Mouse (Mus musculus) T-helper 17 cell (primary cell): ENCODE measurements around the gene Pmepa1.

Source experiments
- in situ Hi-C, 2 experiments: fragments of 300-600 bp; cut with MboI, MseI; formaldehyde crosslinking; loops; 1 replicate in 1 of 2; 2 replicates in 1 of 2; pipeline ENCODE4 v1.15.1; 2025; ENCODE audit warnings: high pct_unique_total_duplicates in 2 of 2

Pmepa1 gene

DNA sequence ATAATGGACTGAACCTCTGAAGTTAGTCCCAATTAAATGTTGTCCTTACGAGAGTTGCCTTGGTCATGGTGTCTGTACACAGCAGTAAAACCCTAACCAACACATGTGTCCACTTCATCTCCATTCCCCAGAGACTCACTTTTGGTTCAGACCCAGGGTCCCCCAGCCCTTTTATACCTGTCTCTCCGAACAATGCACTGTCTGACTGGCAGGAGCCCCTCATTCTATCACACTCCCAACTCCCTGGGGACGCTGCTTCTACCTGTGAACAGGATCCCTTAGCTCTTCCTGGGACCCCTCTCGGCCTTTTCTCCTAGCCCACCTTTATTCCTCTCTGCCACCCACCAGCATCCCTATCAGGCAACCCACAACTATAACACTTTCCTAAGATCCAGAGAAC lies 81.5 kb downstream of the Pmepa1 start:
- in situ Hi-C loops = no loop called here

DNA sequence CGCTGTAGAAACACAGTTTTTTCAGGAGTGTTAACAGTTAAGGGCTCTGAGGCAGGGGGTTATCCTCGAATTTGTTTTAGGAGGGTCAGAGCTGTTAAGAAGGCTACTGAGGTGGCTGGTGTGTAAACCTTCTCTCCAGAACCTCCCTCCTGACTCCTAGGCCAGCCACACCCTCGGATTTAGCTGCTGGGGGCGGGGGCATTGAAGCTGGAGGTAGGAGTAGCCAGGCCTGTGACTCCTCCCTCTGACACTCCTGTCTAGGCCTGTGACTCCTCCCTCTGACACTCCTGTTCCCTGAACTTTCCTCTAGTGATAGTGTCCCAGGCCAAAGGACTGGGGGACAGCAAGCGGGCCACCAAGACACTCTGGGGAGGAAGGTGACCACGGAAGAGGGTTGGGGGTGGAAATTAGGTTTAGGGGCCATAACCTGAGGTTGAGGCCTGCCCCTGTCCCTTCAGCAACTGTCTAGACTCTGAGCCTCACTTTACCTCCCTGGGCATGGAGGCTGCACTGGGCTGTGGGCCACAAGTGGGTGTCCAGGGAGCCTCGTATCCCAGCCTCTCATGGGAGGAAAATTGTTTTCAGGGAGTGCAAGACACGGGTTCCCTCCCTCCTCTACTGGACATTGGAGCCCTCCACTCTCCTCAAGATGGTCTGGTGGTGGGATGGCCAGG lies 89.0 kb downstream of the Pmepa1 start:
- in situ Hi-C loops = loop anchor here in 1 of 2 experiments (5.0 kb wide), 1 partner anchor 45 kb away; no protein-coding TSS in a partner anchor

DNA sequence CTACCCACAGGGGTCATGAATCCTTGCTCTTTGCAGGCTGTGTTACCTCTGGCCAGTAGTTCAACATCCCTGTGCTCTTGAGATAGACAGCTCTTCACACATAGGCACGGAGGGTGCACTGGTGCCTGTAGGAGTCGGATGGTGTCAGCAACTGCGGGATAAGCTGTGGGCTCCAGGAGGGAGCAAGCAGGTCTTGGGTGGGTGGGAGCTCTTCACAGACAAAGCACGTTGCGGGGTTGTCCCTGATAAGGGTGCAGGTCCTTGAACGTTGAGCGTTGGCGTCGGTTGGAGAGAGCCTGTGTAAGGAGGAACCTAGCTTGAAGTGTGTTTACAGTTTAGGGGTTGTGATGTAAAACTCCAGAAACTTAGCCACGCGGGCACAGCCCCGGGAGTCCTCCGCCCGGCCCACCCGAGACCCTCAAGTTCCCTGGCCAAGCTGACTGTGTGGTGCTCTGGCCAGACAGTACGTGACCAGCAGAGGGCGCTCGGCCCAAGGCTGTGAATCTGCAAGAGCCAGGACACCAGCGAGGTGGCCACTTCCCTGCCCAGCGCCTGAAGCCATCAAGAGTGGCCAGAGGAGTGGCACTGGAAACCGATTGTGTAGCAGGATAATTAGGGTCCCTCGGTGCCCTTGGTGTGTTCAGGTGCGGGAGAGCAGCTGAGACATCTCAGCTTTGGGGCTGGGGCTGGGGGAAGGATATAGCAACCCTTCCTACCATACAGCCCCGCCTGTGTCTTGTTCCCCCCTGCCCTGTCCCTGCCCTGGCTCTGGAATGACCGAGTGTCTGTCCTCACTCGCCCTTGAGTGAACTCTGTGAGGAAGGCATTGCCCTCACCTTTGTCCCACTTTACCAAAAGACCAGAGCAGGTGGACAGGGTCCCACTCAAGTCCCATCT lies 90.0 kb downstream of the Pmepa1 start:
- in situ Hi-C loops = loop anchor here in 1 of 2 experiments (5.0 kb wide), 1 partner anchor 46 kb away; no protein-coding TSS in a partner anchor

DNA sequence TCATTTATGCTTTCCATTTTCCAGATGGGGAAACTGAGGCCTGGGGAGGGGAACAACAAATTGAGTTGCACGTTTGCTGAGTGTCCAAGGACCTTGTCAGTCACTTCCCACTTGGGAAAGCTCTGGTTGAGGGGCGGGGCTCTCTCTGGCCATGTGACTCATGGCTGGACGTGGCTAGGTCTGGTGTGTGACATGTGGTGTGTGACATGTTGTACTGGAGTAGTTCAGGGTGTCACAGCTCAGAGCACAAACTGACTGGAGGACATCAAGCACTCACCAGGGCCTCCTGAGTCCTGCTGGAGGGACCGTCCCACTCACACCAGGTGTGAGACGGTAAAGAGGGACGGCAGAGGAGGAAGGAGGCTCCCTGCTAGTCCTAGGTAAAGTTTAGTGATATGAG lies 91.1 kb downstream of the Pmepa1 start:
- in situ Hi-C loops = loop anchor here in 1 of 2 experiments (5.0 kb wide), 1 partner anchor 47 kb away; no protein-coding TSS in a partner anchor

DNA sequence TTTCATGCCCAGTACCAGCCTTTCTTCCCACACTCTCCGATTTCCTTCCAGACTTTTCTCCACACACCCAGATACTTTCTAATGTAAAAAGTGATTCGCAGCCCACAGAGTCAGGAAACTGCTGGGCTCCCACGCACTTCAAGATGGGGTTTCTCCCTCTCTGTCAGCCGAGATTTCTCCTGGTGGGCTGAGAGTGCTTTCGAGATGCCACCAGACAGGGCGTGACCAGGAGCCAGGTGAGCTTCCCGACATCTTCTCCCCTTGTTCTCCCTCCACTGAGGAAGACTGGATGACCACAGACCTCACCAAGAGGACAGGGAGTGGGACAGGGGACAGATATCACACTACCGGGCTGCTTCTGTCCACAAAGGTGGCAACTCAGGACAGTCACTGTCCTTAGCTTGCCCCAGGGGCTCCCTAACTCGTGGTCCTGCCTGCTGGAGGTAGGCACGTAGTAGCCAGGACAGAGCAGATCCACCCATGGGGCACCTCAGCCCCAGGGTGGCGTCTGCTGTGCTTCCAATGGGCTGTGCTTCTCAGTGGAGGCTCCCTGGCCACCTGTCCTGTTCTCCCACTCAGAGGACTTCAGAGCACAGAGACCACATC lies 91.8 kb downstream of the Pmepa1 start:
- in situ Hi-C loops = loop anchor here (5.0 kb wide), 3 partner anchors 48 to 363 kb away; no protein-coding TSS in a partner anchor

DNA sequence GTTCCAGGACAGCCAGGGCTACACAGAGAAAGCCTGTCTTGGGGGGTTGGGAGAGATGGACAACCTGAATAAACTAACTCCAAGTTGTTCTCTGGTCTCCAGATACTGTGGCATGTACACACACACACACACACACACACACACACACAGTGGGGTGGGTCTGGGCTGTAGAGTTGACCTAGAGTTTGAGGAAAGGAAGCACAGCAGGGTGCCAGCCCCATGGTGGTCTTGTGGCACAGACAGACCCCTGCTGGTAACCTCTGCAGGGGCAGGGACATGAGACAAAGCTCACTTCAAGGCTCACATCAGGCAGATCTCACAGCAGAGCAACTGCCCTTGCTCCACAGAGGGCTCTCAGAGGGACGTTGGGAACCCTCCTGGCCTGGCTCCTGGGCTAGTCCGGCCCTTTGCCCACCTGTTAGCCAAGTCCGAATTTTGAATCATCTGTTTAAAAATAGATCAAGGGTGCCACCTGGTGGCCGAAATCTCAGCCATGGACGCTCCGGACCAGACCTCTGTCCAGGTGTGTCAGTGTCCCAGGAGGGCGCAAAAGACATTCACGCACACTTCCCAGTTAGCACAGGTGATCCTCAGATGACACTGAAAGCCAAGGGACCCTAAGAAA lies 92.4 kb downstream of the Pmepa1 start:
- in situ Hi-C loops = loop anchor here (5.0 kb wide), 2 partner anchors 77 to 363 kb away; no protein-coding TSS in a partner anchor

DNA sequence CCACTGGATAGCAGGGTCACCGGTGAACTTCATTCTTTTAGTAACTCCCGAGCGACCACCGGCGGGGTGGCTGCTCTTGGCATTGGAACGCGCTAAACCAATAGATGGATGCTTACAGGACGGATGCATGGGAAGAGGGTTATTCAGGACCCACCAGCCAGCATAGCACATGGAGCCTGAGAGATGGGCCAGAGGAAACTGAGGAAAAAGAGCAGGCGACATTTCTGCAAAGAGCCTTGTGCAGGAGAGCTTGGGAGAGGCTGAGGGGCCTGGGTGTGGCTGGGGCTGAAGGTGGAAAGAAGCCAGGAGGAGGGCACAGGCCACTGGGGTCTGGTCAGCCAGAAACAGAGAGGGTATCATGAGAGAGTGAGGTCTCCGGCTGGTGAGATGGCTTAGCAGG lies 93.0 kb downstream of the Pmepa1 start:
- in situ Hi-C loops = loop anchor here (5.0 kb wide), 2 partner anchors 76 to 364 kb away; no protein-coding TSS in a partner anchor

DNA sequence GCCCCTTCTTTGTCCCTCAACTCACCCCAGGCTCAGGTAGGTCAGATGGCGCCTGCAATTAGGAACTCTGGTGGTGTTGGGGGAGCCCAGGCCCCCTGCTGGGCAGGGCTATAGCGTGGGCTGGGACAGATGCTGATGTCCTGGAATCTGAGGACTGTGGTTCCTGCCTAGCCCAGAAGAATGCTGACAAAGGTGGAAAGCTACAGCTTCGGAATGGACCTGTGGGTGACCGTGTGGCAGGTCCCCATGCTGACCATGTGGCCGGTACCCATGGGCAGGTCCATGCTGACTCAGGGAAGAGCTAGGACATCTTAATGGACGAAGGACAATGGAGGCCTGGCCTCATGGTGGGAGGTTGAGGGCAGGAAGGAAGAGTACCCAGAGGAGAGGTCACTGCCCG lies 93.5 kb downstream of the Pmepa1 start:
- in situ Hi-C loops = loop anchor here (5.0 kb wide), 2 partner anchors 75 to 365 kb away; no protein-coding TSS in a partner anchor

DNA sequence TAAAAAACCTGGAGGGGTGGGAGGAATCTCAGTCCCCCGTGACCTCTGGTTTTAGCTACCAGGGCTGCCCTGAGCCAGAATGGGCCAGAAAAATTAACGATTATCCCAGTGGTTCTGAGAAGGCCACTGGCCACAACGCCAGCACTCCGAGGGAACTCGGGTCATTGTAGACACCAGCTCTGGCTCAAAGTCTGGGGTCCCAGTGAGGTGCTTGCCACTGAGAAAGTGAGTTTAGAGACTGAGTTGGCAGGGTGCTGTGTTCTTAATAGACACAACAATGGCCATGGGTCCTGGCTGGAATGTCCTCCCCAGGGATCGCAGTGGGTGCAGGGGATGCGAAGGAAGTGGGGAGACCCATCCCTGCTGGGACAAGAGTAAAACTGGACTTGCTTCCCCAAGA lies 94.4 kb downstream of the Pmepa1 start:
- in situ Hi-C loops = loop anchor here (5.0 kb wide), 2 partner anchors 75 to 365 kb away; no protein-coding TSS in a partner anchor

DNA sequence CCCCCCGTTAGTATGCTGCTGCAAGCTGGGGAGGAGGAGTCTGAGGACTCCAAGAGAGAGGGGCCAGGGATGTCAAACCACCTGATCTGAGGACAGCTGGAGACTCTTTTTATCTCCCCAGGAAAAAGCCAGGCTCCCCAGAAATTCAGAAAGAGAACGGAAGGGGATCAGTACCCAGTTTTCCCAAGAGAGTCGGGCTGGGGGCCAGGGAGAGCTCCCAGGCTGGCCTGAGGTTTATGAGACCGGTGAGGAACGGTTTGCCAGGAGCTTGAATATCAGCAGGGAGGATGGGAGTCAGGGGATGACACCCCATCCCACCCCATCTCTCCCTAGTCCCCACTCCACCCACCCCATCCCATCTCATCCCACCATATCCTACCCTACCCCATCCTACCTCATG lies 94.8 kb downstream of the Pmepa1 start:
- in situ Hi-C loops = loop anchor here (5.0 kb wide), 2 partner anchors 74 to 366 kb away; no protein-coding TSS in a partner anchor

DNA sequence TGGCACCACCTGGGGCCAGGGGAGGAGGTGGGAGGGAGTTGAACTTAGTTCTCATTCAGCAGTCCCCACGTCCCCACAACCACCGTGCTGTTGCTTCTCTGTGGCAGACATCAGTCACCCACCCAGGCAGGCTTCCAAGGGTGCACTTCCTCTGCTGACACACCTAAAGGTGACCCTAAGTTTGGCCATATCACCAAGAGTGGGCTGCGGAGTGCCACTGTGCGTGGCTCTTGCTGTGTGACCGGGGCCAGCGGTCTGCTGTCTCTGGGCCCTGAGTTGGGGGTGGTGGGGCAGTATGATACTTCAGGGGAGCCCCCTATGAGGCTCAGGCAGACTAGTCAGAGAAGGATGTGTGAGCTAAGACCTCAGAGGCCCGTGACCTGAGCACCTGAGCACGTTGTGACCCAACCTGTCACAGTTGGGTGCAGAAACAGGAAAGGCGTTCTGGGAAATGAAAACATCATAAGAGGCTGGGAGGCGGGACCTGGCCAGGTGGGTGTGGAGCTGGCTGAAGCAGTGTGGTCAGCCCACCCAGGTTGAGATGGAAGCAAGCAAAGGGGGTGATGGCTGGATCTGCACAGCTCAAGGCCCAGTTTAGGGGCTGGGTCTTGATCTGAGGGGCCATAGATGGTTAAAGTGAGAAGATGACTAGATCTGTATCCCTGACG lies 95.5 kb downstream of the Pmepa1 start:
- in situ Hi-C loops = loop anchor here (5.0 kb wide), 2 partner anchors 74 to 366 kb away; no protein-coding TSS in a partner anchor

DNA sequence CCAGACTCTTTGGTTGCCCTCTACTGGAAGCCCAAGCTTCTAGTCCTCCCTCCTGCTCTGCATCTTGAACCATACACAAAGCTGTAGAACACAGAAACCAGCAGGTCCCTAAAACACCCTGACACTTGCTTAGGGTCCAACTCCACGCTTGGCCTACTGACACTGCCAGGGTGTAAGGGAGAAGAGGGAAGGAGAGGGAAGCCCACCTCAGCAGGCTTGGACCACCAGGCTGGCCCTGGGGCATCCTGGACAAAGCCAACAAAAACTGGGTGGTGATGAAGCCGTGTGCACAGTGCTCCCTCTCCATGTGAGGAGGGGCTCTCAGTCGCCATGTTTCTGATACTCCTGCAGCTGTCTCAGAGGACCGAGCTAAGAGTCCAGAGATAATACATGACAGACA lies 96.3 kb downstream of the Pmepa1 start:
- in situ Hi-C loops = loop anchor here (5.0 kb wide), 2 partner anchors 73 to 367 kb away; no protein-coding TSS in a partner anchor

DNA sequence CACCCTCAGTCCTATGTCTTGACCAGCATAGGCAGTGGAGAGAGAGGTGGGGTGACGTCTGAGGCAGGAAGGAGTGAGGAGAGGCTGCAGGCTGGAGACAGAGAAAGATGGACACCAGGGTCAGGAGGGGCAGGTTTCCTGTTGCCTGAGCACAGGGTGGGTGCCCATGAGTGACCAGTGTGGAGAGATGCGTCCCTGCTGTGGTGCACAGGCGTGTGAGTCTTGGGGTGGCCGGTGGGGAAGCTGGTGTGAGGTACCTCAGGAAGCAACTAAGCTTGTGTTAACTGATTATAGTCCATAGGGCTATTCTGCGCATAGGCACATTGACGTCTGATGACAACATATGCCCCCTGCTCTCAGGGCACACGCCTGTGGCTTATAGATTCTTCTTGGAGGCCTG lies 97.3 kb downstream of the Pmepa1 start:
- in situ Hi-C loops = loop anchor here (5.0 to 10.0 kb wide), 2 partner anchors 368 to 1464 kb away; no protein-coding TSS in a partner anchor

DNA sequence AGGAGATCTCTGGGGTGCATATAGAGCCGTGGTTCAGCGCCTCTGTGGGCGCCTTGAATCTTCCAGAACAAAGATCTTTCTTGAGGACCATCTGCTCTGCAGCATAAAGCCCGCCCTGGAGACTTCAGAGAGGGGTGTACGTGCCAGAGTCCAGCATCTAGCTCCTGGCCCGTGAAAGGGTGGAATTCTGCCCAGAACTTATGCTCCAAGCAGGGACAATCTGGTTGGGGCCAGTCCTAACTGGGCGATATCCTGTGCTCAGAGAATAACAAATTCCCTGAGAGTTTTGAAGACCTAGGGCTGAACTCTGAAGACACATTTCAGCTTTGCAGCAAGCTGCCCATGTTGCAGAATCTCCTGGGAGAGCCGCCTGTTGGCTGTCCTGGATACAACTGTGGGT lies 98.4 kb downstream of the Pmepa1 start:
- in situ Hi-C loops = loop anchor here (5.0 to 10.0 kb wide), 2 partner anchors 369 to 1463 kb away; no protein-coding TSS in a partner anchor

DNA sequence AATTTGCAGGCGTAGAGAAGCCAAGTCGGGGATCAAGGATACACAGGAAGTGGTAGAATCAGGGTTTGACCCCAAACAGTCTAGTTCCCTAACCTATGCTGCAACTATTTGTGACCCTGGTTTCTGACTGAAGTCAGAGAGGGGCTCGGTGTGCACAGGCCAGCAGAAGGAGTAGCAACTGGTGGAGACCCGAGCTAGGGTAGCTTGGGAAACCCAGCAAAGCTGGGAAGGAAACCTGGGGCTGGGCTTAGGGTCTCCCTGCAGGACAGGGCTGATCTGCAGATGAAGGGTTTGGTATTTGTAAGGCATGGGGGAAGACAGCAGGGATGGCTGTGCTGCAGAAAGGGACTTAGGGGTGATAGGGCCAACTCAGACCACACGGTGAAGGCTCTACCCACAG lies 98.9 kb downstream of the Pmepa1 start:
- in situ Hi-C loops = loop anchor here (5.0 to 10.0 kb wide), 2 partner anchors 370 to 1463 kb away; no protein-coding TSS in a partner anchor

DNA sequence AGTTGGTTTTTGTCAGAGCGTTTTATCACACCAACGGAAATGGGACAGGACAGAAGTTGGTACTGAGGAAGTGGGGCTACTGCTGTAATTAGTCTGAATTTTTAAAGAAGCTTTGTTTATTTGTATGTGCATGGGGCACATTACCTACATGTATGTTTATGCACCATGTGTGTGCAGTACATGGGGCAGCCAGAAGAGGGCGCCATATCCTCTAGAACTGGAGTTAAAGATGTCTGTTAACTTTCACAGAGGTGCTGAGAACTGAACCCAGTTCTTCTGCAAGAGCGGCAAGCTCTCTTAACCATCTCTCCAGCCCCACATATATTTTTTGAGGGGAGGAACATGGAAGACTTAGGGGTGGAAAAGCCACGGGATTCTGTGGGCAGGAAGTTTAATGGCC lies 100.6 kb downstream of the Pmepa1 start:
- in situ Hi-C loops = loop anchor here (5.0 to 10.0 kb wide), 2 partner anchors 372 to 1461 kb away; no protein-coding TSS in a partner anchor

DNA sequence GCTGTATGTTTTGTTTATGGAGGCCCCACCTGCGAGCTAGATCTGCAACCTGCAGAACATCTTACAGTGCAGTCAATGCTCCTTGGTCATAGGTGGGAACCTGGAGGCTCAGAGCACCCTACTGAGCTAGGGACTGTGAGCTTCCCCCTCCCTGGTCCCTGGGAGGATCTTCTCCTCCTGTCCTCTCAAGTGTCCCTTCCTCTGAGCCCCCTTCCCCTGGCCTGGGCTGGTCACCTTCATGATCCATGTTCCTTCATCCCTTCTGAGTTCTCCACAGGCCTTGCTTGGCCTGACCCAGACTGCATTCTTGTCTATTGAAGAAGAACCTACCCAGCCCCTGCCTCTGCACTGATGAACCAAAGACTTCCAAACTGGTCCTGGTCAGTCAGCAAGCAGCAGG lies 101.8 kb downstream of the Pmepa1 start:
- in situ Hi-C loops = loop anchor here in 1 of 2 experiments (10.0 kb wide), 1 partner anchor 1460 kb away; no protein-coding TSS in a partner anchor
